Mouse (Mus musculus) layer of hippocampus, adult 9-10 months (tissue): ENCODE measurements around the gene Rundc1.
A peak's percentile ranks its signal among the peaks of the same experiment; 100 is the strongest.
"Not testable (repeated sequence)": the region's sequence is repeated elsewhere in the genome, so short reads cannot be mapped to it uniquely, and the experiment has no call there.

Experiments used
- DNase-seq: peaks from one replicate; pipeline ENCODE4 v3.0.0; 2022; ENCODE audit warnings: low spot score

The Rundc1 gene

DNA sequence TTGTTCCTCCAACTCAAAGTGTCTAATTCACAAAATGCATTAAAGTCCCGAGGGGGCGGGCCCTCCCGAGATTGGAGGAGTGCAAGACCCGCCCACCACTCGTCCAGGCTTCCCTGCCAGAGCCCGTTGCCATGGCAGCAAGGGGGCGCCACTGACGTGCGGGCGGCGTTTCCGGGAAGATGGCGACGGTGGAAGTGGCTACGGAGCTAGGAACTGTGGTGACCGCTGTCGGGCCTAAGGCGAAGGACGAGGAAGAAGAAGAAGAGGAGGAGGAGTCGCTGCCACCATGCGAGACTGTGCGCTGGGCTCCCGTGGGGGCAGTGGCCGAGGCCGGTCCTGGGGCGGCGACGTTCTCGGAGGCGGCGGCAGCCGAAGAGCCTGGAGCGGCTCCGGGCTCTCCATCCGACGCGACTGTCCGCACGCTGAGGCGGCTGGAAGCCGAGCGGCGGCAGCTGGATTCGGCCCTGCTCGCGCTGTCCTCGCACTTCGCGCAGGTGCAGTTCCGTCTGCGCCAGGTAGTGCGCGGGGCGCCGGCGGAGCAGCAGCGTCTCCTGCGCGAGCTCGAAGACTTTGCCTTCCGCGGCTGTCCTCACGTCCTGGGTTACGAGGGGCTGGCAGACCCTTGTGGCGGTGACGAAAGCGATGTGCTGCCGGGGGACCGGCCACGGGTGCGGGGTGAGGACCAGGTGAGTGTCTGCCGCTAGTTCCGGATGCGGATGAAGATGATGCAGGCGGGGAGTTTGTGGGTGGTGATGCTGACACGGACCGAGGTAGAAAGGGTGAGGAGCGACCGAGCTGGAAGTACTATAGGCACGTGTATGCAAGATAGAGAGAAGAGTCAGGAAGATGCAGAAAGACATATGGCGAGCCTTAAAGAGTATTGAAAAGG, at the start of gene Rundc1, which contains the start of gene Ptges3l:
Rundc1 (plus strand) TSS at position 161 of the 889 bp plus-strand sequence.
Ptges3l (minus strand) TSS at position 409 of the 889 bp plus-strand sequence.
- DNase-seq = peak; percentile 97

DNA sequence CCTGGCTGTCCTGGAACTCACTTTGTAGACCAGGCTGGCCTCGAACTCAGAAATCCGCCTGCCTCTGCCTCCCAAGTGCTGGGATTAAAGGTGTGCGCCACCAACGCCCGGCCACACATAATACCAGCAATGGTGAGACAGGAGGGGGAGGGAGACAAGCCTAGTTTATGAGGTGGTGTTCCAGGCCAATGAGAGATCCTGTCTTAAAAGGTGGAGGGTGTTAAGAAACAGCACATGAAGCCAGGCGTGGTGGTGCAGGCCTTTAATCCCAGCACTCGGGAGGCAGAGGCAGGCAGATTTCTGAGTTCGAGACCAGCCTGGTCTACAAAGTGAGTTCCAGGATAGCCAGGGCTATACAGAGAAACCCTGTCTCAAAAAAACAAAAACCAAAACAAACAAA, 46.7 kb upstream of the Rundc1 start:
- DNase-seq = not testable (repeated sequence)

DNA sequence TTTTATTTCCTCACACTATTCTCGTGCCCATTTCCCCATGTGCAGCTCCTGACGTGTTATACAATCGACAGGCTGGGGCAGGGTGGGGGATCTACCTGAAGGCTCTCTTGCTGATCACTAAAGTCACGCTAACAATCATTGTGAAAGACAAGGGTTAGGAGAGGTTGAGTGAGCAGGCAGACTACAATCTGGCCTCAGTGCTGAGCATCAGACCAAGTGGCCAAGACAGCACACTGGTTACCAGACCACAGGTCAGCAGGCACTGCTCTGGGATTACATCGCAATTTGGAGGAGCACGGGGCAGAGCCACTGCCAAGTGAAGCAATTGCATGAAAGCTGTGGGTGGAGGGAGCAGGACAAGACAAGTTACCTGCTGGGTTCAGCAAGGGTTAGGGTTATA, 46.0 kb upstream of the Rundc1 start:
- no peak for DNase-seq

DNA sequence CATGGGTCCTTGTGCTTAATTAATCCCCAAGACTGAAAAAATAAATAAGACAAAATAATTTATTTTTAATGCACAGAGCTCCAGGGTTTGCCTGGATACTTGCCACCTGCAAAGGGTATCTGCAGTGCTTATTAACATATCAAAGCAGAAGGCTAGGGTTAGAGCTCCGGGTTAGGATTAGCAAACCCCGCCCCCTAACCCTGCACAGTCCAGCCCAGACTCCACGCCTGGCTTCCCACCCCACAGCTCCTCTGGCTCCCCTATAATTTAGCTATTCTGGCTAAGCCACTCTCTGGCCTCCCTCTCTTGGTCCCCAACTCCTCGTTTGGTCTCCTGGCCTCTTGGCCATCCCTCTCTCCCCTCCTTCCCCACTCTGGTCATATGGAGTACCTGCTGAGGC, 43.1 kb upstream of the Rundc1 start:
- DNase-seq = no peak

DNA sequence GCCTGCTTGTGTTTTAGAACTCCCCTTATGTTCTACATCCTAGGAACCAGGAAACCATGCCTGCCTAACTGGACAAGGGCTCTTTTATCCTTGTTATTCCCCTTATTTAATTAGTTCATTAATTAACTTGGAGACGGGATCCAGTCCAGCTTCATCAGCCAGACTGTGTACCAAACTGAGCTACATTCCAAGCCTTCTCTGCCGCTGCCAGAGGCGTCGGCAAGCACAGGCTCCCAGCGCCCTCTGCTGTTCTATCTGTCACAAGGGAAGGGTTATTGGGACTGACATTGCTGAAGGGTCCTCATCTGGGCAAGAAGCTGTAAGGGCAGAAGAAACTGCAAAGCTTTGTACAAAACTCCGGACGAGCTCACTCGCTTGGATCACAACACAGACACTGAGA, 29.8 kb upstream of the Rundc1 start:
- peak; percentile 45 for DNase-seq

DNA sequence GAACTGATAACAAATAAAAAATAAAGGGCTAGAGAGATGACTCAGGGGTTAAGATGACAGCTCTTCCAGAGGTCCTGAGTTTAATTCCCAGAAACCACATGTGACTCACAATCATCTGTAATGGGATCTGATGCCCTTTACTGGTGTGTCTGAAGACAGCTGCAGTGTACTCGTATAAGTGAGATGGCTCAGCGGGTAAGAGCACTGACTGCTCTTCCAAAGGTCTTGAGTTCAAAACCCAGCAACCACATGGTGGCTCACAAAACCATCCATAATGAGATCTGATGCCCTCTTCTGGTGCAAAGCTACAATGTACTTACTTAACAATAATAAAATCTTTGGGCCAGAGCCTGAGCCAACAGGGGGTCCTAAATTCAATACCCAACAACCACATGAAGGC, 9.6 kb upstream of the Rundc1 start:
- DNase-seq = no peak

DNA sequence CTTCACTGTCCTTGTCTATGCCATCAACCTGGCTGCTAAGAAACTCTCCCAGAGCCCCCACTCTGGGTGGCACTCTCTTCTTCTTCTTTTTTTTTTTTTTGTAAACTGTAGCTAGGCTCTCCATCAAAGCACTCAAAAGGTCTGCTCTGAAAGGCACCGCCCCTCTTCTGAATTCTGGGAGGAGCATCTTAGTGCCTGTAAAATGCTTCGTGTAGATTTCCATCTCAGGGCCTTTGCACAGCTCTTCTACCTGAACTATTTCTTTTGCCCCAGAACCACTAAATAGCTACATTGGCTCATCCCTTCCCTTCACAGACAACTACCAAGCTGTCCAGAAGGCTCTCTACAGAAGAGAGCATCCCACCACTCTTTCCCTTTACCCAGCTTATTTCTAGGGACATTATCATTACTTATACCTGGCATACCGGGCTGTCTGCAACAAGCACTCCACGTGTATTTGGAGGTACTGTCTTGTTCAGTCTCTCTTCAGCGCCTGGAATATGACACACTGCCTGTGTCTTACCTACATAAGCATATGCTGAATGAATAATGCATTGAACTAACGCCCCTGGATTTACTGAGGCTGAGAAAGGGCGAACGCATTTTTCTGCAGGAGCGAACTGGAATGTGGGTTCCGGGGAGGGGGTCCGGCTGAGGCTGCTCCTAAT, 8.3 kb upstream of the Rundc1 start:
- DNase-seq = no peak

DNA sequence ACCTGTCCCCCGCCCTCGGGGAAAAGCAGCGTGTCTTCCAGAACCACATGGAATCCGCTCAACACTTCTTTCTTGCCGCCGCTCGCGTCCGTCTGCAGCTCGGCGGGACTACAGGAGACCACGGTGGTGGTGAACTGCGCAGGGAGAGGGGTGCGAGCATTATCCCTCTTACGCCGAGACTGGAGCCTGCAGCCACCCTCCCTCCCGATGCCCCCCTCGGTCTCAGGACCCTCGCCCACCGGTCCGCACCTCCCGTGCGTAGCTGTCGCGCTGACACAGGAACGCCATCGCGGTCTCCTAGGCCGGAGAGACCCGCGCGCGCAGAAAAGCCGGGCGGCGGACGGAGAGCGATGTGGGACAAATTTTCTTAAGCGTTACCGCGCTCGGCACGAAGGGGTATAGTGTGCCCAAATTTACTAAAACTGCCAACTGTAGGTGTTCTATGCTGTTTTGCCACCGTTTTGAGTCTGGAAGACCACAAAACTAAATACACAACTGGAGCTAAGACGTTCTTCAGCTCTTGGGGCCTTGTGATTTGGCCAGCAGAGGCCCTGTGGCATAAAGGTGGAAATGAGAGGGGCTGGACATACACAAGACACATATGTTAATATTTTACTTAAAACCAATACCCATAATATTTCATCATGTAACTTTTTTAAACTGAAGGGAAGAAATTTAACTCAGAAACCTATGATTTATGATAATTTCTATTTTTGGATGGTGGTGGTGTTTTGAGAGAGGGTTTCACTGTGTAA, 7.6 kb upstream of the Rundc1 start, which contains the start of gene Aarsd1:
Aarsd1 (minus strand) TSS at position 515 of the 755 bp plus-strand sequence.
- peak; percentile 74 for DNase-seq

DNA sequence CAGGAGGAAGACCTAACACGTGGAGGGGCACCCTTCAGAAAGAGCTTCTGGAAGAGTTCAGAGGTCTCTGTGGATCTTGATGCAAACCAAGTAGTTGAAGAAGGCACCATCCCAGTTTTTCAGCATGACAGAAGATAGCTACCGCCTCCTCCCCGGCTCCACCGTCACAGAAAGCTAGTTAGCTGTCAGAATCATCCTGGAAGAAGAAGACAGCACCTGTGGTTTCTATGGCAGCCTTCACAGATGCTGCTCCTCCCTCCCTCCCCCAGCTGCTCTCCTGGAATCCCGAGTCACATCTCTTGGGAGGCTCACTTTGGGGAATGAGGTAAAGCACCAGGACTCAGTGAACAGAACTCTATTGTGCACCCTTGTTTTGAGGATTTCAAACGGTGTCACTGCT, 5.9 kb upstream of the Rundc1 start:
- no peak for DNase-seq

DNA sequence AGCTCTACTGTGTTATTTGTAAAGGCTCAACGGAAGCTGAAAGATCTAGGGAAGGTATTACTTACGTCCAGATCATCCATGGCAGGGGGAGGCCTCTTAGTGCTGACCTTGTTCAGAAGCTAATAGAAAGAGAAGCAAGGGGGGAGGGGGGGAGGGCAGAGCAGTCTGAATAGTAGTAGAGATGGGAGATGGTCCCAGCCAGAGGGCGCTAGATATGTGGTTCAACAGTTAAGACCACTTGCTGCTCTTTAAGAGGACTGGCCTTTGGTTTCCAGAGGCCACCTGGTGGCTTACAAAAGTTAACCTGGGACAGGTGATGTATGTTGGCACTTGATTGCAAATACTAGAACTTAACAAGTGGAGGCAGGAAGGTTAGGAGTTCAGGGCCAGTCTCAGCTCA, 5.3 kb upstream of the Rundc1 start:
- DNase-seq = no peak

DNA sequence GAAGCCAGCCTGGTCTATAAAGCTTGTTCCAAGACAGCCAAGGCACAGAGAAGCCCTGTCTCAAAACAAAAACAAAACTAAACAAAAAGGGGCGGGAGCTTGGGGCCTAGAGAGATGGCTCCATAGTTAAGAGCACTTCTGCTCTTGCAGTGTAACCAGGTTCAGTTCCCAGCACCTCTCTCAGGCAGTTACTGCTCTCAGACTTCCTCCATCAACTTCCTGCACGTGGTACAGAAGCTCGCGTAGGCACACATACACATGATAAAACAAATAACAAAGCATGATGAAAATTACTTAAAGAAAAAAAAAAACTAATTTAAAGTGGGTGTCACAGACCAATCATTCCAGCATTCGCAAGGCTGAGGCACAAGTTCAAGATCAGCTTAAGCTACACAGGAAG, 4.7 kb upstream of the Rundc1 start:
- DNase-seq = no peak

DNA sequence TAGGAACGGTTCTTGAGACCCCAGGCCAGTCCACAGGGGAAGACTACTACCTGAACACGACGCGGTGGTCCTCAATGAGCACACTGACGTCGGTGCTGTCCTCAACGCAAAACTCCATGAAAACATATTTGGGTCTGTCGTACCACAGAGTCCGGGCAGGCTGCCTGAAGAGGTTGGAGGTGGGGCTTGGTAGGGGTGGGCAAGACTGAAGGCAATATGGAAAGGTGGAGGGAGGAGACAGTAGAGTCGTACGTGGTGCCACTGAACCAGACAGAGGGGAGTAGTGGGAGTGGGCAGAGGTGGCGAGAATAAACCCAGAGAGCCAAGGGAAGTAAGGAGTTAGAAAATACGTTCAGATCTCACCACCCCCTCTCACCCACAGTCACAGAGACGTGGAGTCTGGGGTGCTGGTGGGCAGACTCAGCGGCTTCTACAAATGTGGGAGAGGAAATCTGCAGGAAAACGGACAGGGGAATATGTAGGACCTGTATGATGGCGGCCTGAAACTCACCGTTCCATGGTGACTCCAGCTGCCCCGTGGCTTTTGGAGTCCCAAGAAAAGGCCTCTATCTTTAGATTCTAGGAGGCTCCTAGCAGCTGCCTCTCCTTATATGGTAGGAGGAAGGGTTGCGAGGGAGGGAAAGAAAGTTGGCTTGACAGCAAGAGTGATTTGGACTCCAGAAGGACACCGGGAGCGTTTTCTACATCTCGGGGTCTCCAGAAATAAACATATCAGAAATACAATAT, 607 bp upstream of the Rundc1 start, which contains the start of gene Gm27029:
Gm27029 (minus strand) TSS at position 692 of the 747 bp plus-strand sequence.
- no peak for DNase-seq

DNA sequence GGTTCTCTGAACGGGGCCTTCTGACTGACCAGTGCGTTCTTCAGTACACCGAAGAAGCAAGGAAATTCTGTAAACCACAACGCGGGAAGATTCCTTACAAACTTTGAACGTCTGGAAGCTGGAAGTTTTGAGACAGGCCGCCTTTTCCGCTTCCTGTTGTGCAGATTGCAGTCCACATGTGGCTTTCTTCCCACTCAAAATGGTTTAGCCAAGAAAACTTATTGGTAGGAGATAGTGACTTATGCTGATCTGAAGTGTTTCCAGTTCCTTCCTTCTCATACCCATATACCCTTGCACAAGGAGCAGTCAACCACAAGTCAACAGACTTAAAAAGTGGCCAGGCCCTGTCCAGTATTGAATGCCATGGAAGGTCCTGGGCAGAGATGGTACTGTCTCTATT, 1.3 kb downstream of the Rundc1 start:
- no peak for DNase-seq

DNA sequence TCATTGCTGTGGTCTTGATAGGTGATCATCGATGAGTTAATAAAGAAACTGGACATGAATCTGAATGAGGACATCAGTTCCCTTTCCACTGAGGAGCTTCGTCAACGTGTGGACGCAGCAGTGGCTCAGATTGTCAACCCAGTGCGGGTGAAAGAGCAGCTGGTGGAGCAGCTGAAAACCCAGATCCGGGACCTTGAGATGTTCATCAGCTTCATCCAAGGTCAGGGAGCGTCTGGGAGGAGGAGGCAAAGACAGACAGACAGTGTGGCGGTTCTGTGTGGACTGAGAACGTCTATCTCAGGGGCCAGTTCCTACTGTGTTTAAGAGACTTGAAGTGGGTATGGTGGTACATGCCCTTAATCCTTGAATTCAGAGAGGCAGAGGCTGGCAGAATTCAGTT, 6.4 kb downstream of the Rundc1 start:
- DNase-seq = no peak

DNA sequence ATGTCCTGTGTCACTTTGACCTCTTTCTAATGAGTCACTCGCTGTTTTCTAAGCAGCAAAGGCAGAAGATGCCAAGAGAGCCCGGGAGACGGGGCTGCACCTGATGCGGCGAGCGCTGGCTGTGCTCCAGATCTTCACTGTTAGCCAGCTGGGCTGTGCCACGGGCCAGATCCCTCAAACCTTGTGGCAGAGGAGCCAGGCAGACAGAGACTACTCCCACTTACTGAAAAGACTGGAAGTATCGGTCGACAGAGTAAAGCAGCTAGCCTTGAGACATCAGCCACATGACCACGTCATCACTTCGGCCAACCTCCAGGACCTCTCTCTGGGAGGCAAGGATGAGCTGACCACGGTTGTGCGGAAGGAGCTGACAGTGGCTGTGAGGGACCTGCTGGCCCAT, 8.5 kb downstream of the Rundc1 start:
- no peak for DNase-seq

DNA sequence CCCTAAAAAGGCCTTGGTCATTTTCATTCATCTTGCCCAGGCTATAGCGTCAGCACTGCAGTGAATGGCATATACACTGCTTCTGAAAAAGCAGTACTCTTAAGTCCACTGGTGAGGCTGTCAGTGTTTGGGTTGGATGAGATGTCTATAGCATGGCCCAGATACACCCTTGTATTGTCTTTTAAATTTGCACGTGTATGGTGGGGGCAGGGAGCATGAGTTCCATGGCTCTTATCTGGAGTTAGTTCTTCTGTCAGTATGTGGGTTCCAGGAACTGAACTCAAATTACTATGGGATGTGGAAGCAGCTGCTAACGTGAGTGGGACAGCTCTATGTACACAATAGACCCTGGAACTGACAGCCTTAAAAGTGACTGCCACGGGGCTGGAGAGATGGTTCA, 10.9 kb downstream of the Rundc1 start:
- no peak for DNase-seq

DNA sequence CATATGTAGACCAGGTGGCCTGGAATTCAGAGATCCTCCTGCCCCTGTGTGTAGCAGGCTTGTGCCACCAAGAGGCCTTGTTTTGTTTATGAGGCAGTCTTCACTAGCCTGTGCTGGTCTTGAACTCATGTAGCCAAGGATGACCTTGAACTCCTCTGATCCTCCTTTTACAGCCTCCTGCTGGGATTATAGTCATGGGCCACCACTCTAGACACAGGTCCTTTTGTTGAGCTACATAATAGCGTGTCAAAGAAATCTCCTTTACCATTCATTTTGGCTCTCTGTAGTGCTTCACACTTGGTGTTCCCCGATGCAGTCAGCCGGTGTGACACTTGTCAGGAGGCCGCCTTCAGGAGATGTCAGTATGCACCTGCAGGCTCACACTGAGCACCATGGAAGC, 12.0 kb downstream of the Rundc1 start:
- no peak for DNase-seq

DNA sequence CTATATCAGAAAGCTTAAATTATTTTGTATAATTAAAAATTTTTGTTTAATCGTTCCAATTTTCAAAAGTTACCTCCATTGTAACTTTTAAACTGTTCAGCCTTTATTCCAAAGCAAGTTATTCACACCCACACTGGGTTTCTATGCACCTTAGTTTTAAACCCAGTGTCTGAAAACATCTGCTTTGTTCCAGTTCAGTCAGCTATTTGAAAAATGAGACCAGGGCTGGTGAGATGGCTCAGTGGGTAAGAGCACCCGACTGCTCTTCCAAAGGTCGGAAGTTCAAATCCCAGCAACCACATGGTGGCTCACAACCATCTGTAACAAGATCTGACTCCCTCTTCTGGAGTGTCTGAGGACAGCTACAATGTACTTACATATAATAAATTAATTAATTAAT, 13.1 kb downstream of the Rundc1 start:
- DNase-seq = not testable (repeated sequence)

DNA sequence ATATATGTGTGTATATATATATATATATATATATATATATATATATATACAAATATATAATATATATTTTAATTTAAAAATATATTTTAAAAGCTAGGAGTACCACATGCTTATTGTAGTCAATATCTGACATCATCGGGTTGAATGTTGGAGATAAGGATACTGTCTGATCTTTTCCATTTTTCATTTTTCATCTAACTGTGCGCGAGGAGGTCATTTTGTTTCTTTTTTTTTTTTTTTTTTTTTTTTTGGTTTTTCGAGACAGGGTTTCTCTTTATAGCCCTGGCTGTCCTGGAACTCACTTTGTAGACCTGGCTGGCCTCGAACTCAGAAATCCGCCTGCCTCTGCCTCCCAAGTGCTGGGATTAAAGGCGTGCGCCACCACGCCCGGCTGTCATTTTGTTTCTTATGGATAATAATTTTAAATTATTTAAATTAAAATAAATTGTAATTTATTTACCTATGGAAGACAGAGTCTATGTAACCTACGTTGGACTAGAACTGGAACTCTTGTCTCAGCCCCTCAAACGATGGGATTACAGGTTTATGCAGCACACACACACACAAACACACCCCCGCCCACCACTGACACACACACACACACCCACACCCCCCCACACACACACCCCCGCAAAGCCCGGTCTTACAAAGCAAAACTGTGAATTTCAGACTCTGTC, 16.7 kb downstream of the Rundc1 start:
- not testable (repeated sequence) for DNase-seq

DNA sequence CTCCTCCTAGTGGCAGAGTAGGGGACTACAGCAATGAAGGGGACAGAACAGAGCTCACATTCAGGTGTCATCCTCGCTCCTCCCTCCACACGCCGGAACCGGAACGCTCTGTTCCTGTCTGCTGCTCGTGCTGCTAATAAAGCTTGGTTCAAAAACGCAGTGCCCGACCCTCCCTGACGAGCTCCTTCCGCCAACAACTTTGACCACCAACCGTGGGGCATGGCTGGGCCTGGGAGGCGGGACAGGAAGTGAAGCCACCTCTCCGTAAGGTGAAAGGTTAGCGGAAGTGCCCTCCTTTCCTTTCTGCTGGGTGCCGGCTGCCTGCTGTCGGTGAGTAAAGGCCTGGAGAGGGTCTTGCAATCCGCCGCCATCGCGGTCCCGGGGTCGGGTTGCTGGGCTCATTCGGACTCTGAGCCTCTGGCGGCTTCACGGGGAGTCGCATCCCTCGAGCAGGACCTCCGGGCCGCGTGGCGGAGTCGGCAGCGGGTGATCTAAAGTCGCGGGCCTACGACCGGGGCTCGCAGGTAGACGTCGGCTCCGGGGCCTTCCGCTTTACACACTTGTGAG, 17.3 kb downstream of the Rundc1 start, which contains the start of gene Rpl27:
Rpl27 (plus strand) TSS at position 172 of the 567 bp plus-strand sequence.
- DNase-seq = peak; percentile 94

DNA sequence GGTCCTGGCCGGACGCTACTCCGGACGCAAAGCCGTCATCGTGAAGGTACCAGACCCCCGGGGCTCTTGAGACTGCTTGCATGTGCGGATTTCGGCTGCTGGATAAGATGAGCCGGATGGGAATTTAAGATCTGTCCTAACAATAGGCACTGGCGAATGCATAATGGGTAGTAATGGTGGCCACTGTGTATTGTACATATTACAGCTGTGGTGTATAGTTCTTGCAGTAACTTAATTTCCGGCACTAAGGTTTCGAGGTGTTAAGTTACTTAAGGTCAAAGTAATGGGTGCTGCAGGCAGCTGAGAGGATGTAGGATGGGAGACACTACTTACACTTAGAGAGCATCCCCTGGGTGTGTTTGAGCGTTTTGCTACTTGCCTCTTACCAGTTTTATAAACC, 17.9 kb downstream of the Rundc1 start:
- DNase-seq = no peak
